Mouse (Mus musculus): ENCODE results near the gene Cmtm6.

The Cmtm6 gene

DNA sequence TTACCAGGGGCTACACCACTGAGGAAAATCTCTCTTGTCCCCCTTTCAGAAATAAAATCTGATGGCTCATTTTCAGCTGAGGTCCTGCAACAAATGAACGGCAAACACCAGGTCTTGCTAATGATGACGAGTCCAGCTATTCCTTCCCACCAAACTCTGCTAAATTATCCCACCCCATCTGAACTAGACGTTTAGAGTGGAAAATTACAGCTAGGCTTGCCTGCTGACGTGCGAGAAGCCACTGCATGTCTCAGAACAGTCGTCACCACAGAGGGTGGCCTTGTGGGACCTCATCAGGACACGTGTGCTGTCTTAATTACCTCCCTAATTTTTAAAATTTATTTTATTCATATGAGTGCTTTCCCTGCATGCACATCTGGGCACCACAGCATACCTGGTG, 40.6 kb downstream of the Cmtm6 start:
- DNase-seq (ENCODE audit: low spot score), result no peak

DNA sequence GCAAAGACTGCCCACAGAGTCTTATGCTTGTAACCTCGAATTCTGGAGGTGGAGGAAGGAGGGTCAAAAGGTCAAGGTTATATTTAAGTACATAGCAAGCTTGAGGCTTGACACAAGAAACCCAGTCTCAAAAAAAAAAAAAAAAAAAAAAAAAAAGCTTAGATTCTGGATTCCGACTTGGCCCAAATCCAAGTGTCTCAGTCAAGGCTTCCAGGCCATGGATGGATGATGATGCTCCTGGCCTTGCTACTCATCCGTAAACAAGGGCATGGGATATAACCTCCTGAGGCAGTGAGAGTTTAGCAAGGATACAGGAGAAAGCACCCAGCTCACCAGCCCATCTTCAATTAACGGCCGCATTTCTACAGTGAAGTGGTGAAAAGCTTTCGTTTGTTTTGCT, 43.7 kb downstream of the Cmtm6 start:
- no peak for DNase-seq (ENCODE audit: low spot score)

- no peak for DNase-seq (ENCODE audit: low spot score)
Observed at GRCm38 (mm10) chr9:114775272-114775671, 44.4 kb downstream of the Cmtm6 start.

GRCm38 (mm10) chr9:114776361-114776760, 45.4 kb downstream of the Cmtm6 start:
- no peak for DNase-seq (ENCODE audit: low spot score)

GRCm38 (mm10) chr9:114777178-114778046, 46.5 kb downstream of the Cmtm6 start:
- no peak for DNase-seq (ENCODE audit: low spot score)

DNA sequence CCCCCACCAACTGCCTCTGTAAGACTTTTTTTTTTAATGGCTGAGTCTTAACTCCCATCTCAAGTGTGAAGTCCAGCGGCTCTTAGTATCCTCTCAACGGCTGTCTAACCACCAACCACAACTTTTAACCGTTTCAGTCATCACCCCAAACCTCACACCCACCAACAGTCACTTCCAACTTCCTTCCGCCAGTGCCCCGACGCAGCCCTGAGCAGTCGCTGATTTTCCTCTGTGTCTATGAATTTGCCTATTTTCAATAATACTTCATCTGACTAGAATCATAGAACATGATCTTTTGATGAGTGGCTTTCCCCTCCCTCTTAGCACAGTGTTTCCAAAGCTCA, 47.1 kb downstream of the Cmtm6 start:
- DNase-seq (ENCODE audit: low spot score), result no peak

- DNase-seq (ENCODE audit: low spot score), result no peak
Observed at GRCm38 (mm10) chr9:114778877-114779276, 48.0 kb downstream of the Cmtm6 start.

DNA sequence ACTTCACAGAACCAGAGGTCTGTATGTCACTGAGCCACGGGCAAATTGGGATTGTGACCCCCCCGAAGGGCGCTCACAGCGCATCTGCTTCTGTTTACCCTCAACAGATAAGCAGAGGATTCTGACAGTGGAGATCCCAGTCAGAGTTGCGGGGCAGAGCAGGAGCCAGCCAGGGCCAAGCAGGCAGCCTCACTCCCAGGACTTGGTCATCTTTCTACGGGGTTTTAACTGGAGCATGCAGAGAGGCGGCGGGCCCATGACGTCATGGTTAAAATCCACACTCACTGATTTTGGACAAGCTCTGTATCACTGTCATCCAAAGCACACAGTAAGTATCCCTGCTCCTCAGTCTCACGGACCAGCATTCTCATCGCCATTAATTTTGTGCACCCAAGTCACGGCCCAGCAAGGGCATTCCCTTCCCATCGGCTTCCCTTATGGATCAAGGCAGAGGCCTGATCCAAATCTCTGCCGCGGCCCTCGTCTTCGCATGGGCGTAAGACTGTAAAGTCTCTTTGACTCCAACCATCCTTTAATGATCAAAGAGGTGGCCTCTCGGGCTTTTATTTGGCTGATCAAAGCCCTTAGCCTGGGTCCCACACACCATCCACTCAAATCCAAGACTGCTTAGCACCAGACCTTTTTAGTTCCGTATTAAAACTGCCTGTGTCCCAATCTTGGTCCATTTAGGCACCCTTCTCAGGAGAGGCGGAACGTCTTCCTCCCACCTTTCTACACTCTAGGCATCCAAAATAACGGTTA, 49.2 kb downstream of the Cmtm6 start:
- DNase-seq (ENCODE audit: low spot score), result no peak

- DNase-seq (ENCODE audit: low spot score), result peak; percentile 15
Observed at GRCm38 (mm10) chr9:114780746-114781525, 50.0 kb downstream of the Cmtm6 start.

DNA sequence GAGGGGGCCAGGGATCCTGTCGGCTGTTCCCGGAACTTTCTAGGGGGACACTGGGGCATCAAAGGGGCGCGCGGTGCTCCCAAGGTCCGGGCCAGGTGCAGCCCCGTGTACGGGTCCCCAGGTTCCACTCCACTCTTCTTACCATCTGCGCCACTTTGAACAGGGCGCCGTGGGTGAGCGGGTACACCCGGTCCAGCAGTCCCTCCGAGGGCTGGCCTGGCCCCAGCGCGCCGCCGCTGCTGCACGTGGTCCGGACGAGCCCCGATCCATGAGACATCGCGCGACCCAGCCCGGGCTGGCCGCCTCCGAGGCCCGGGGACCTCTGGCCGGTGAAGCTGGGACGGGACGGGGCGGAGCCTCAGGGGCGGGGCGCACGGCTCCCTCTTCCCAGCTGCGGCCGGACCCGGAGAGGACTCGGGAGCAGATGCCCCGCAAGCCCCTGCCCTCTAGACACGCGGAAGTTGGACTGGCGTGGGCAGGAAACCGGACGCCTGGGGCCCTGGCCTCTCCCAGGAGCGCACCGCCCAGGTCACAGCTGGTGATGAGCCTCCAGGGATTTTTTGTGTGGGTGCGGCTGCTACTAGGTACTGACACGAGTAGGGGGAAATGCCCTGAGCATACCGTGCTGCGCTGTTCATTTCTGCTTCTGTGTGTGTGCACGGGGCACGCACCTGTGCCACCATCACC, 50.8 kb downstream of the Cmtm6 start, which contains the start of gene Cmtm7:
Gene Cmtm7, minus strand, starts transcription at position 331 of the 687 bp plus-strand sequence.
- peak; percentile 66 for DNase-seq (ENCODE audit: low spot score)

GRCm38 (mm10) chr9:114785432-114786125, 54.7 kb downstream of the Cmtm6 start:
- no peak for DNase-seq (ENCODE audit: low spot score)

- DNase-seq (ENCODE audit: low spot score), result no peak
Observed at GRCm38 (mm10) chr9:114787134-114787533, 56.2 kb downstream of the Cmtm6 start.

DNA sequence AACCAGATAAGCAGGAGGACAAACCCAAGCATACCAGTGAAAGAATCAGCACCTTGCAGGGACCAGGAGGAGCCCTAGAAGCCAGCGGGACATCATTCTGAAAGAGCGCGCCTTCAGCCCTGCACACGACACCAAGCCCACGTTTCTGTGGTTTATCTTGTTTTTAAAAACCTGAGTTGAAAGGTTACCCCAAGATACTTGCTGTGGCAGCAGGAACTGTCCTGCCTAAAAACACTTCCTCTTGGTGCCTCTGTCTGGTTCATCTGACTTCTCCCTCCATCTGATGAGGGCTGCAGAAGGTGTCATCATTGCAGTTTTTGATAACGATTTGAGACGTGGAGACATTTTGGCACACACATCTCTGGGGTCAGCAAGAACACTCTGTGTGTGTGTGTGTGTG, 56.8 kb downstream of the Cmtm6 start:
- no peak for DNase-seq (ENCODE audit: low spot score)

DNA sequence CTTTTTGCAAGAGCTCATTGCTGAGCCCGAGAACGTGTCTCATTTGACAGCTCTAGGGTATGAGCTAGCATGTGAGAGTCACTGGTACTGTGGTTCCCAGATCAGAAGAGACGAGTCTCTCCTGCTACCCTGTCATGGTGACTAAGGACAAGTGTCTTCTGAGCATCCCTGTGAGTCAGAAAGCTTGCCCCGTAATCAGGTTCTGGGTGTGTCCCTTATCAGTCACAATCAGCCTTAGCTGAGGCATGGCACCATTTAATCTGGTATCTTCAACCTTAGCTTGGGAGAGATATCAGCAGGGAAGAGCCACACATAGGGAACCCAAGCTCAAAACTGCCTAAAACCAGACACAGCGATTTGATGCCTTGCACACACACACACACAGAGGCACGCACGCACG, 57.8 kb downstream of the Cmtm6 start:
- no peak for DNase-seq (ENCODE audit: low spot score)

DNA sequence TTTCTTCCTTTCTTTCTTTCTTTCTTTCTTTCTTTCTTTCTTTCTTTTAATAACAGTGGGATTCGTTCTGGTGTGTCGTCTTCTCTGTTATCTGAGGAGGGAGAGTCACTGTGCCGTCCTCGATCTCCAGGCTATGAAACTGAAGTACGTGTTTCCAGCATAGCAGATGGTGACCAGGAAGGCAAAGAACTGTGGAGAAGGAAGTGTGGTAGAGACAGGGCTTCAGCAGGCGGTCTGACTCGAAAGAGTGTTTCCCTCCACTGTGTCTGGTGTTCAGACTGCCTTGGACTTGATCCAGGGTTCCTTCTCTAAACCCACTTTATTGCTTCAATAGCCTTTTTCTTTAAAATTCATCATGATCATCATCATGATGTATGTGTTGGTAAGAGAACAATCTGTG, 58.6 kb downstream of the Cmtm6 start:
- no peak for DNase-seq (ENCODE audit: low spot score)

- no peak for DNase-seq (ENCODE audit: low spot score)
Observed at GRCm38 (mm10) chr9:114789989-114790388, 59.1 kb downstream of the Cmtm6 start.

GRCm38 (mm10) chr9:114793764-114794295, 62.9 kb downstream of the Cmtm6 start:
- DNase-seq (ENCODE audit: low spot score), result no peak

DNA sequence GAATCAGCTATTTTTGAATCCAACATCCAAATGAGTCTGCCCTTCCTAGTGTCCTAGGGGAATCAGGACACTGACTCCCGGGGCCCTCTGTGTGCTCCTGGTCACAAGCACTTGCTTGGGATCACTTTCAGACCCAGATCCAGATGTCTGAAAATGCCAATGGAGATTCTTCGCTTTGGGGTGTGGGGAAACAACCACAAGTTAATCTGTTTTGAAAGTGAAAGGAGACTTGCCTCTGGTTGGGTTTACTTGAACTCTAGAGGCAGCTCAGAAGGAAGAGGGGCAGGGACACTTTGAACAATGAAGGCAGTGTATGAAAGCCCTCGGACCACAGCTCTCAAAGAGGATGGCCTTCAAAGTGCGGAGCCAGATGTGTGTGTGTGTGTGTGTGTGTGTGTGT, 63.6 kb downstream of the Cmtm6 start:
- no peak for DNase-seq (ENCODE audit: low spot score)

- no peak for DNase-seq (ENCODE audit: low spot score)
Observed at GRCm38 (mm10) chr9:114796473-114797050, 65.6 kb downstream of the Cmtm6 start.

DNA sequence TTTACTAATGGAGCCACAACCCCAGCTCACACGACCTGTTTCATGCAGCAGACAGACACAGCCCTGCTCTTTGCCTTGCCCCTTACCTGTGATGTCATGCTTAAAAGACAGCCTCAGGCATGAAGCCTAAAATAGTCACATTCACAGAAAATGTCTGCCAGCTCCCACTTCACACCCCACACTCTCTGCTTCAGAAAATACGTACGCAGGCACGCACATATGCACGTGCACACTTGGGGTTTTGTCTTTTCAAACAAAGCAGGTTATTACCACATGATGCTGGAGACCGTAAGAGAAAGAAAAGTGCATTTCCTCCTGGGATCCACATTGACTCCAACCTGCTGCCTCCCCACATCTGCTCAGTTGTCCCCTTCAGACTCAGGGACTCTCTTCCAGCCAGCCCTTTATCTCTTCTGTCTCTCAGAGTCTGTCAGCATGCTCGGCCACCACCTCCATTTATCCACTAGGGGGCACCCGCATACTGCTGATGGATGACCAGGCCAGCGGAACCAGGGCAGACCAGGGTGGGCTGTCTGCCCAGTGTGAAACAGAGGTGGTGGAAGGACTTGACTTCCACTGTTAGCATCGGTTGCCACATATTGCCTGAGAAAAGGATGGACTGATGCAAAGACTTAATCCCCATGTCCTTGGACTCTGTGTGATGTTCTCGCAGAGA, 66.6 kb downstream of the Cmtm6 start:
- DNase-seq (ENCODE audit: low spot score), result peak; percentile 51
